Mouse (Mus musculus) kidney, adult 18-20 months (tissue): ENCODE results near the gene Amfr.

Experiments
- DNase-seq: peaks from one replicate; pipeline ENCODE4 v3.0.0; 2021

Gene Amfr

GRCm38 (mm10) chr8:93929233-93929632 lies 83.4 kb downstream of the Amfr start:
- no peak for DNase-seq

GRCm38 (mm10) chr8:93925513-93925912 lies 87.1 kb downstream of the Amfr start:
- no peak for DNase-seq

GRCm38 (mm10) chr8:93923897-93924334 lies 88.7 kb downstream of the Amfr start:
- DNase-seq, result no peak
